Mouse (Mus musculus): Measurements from ENCODE around the gene Tchp.

DNA sequence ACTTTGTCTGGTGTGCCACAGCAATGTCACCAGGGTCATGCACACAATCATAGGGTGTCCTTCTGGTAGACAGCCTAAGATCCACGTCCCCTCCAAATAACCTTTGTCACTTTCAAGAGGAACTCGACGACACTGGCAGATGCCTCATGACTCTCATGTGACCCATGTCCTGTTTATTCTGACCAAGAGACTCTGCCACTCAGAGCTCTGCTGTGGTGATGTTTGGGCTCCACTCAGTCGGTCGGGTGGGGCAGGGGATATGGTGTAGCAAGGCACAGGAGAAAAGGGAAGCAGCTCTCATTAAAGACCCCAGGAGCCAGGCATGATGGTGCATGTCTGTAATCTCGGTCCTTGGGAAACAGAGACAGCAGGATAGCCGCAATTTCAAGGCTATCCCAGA is 8.5 kb upstream of the Tchp start:
- TF ChIP-seq FLI1 (IDR thresholded peaks at IDR 0.05; ENCODE audit: low read length) (no peak), GATA1 (IDR thresholded peaks at IDR 0.05; ENCODE audit: borderline replicate concordance, low read length) (no peak)

Measured in megakaryocyte, embryonic 14.5 days (primary cell).